Mouse (Mus musculus) heart, postnatal 0 days (tissue): ENCODE measurements around the gene Cct4.

Experiments used
- CTCF ChIP-seq: IDR thresholded peaks from 2 replicates; pipeline ENCODE4 v1.5.1; 2016; ENCODE audit warnings: antibody characterized with exemption, control low read depth, low read depth
- EP300 ChIP-seq: IDR thresholded peaks from 2 replicates; pipeline ENCODE4 v1.6.1; 2016; ENCODE audit warnings: antibody characterized with exemption, low read depth

- TF ChIP-seq CTCF (no peak), EP300 (no peak)
Measured at GRCm38 (mm10) chr11:23024169-23024568, 33.9 kb downstream of the Cct4 start.
